Mouse (Mus musculus): ENCODE results near the gene Slc3a1. TPM values are rescaled to one million over a fixed set of nuclear protein-coding genes. Genes with fewer than 3 reads are reported as not detected.

Gene Slc3a1
- polyA plus RNA-seq, 1 experiment from 2014 or later = 0.16 TPM

DNA sequence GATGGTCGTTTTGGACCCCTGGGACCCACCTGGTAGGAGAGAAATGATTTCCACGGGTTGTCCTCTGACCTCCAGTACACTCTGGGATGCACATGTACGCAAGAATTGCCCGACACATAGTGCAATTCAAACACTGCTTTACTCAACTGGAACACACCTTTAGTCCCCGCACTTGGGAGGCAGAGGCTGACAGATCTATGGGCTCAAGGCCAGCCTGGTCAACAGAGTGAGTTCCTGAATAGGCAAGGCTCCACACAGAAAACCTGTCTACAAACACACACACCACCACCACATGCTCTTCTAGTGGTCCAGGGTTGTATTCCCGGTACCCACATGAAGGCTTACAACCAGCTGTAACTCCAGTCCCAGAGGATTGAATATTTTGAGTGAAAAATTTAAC, 3.0 kb upstream of the Slc3a1 start:
- Histone ChIP-seq H3K4me2 (ENCODE audit: low read depth, severe bottlenecking) (no peak overlapping the region), H3K27ac (replicated peaks; ENCODE audit: low read depth, low read length) (no peak overlapping the region), H3K36me3 (ENCODE audit: control insufficient read depth, insufficient read depth, low read length) (no peaks in the 10 kb centered on the region), H3K4me1 (ENCODE audit: control insufficient read depth, insufficient read depth, low read length) (no peaks in the 10 kb centered on the region), H3K9ac (ENCODE audit: low read length) (no peak overlapping the region), H3K4me3 (ENCODE audit: low read depth, low read length) (no peak overlapping the region), H3K9me3 (ENCODE audit: control insufficient read depth, low read length) (no peaks in the 10 kb centered on the region), H3K27me3 (ENCODE audit: control insufficient read depth, insufficient read depth, low read length) (no peaks in the 10 kb centered on the region)
- DNase-seq (ENCODE audit: low spot score) = no peak
- 92% methylated on average over 6 of the region's 6 CpGs for WGBS
- ATAC-seq (ENCODE audit: insufficient number of reproducible peaks, low FRiP score, low TSS enrichment, low read depth) = no peak

DNA sequence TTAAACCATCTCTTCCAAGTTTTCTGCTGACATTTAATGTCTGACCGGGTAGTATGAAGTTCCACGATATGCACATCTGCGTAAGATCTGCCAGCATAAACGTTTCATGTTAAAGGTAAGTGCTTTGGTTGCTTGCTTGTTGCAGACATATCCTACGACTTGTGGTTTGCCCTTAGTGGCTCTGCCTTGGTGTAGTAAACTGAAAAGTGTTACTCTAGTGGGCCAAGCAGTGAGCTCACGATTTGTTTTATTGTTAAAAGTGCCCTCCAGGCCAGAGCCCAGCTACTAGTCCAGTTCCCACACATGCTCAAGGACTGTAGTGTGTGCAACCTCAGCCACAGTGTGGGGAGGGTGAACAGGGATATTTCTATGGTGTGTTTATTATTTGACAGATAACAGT, 1.7 kb upstream of the Slc3a1 start:
- Histone ChIP-seq H3K4me3 (ENCODE audit: low read depth, low read length) (no peak overlapping the region), H3K27ac (replicated peaks; ENCODE audit: low read depth, low read length) (no peak overlapping the region), H3K4me1 (ENCODE audit: control insufficient read depth, insufficient read depth, low read length) (no peaks in the 10 kb centered on the region), H3K4me2 (ENCODE audit: low read depth, severe bottlenecking) (no peak overlapping the region), H3K9ac (ENCODE audit: low read length) (no peak overlapping the region), H3K36me3 (ENCODE audit: control insufficient read depth, insufficient read depth, low read length) (no peaks in the 10 kb centered on the region), H3K9me3 (ENCODE audit: control insufficient read depth, low read length) (no peaks in the 10 kb centered on the region), H3K27me3 (ENCODE audit: control insufficient read depth, insufficient read depth, low read length) (no peaks in the 10 kb centered on the region)
- 92% methylated on average over 6 of the region's 6 CpGs for WGBS
- DNase-seq (ENCODE audit: low spot score) (no peak), ATAC-seq (ENCODE audit: insufficient number of reproducible peaks, low FRiP score, low TSS enrichment, low read depth) (no peak)

DNA sequence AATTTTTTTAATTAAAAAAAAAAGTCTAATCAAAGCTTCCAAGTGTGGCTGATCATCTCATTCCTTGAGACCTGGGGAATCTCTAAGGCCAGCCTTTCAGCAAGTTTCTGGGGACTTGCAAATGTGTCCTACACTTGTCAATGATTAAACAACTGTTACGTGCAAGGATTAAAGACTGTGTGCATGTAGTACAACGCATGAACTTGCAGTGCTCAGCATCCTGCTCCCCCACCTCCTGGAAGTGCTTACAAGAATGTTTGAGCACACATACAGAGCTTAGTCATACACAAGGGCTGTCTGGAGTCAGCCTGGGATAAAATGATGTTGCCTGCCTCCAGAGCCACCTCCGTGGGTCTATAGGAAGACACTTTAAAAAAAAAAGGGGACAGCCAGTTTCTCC, 929 bp upstream of the Slc3a1 start:
- Histone ChIP-seq H3K4me3 (ENCODE audit: low read depth, low read length) (no peak overlapping the region), H3K9me3 (ENCODE audit: control insufficient read depth, low read length) (no peaks in the 10 kb centered on the region), H3K9ac (ENCODE audit: low read length) (no peak overlapping the region), H3K36me3 (ENCODE audit: control insufficient read depth, insufficient read depth, low read length) (no peaks in the 10 kb centered on the region), H3K4me1 (ENCODE audit: control insufficient read depth, insufficient read depth, low read length) (no peaks in the 10 kb centered on the region), H3K27me3 (ENCODE audit: control insufficient read depth, insufficient read depth, low read length) (no peaks in the 10 kb centered on the region), H3K27ac (replicated peaks; ENCODE audit: low read depth, low read length) (no peak overlapping the region), H3K4me2 (ENCODE audit: low read depth, severe bottlenecking) (no peak overlapping the region)
- ATAC-seq (ENCODE audit: insufficient number of reproducible peaks, low FRiP score, low TSS enrichment, low read depth) (no peak), DNase-seq (ENCODE audit: low spot score) (no peak)
- 85% methylated on average over 3 of the region's 3 CpGs for WGBS

DNA sequence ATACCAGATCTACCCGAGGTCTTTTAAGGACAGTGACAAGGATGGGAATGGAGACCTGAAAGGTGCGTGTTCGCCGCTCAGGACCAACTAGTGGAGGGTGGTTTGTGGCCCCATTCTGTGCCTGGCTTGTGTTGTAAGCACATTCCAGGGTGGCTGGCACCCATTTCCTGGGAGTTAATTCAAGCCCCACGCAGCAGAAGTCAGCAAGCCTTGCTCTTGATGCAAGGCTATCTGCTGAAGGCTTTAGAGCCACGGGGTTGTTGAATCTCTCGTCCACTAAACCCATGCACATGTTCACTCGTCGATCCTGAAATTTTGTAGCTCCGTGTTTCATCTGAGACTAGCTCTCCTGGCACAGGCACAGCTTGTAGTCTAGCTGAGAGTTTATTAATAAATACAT, 621 bp downstream of the Slc3a1 start:
- Histone ChIP-seq H3K4me2 (ENCODE audit: low read depth, severe bottlenecking) (no peak overlapping the region), H3K27me3 (ENCODE audit: control insufficient read depth, insufficient read depth, low read length) (no peaks in the 10 kb centered on the region), H3K4me3 (ENCODE audit: low read depth, low read length) (no peak overlapping the region), H3K9me3 (ENCODE audit: control insufficient read depth, low read length) (no peaks in the 10 kb centered on the region), H3K4me1 (ENCODE audit: control insufficient read depth, insufficient read depth, low read length) (no peaks in the 10 kb centered on the region), H3K27ac (replicated peaks; ENCODE audit: low read depth, low read length) (no peak overlapping the region), H3K36me3 (ENCODE audit: control insufficient read depth, insufficient read depth, low read length) (no peaks in the 10 kb centered on the region), H3K9ac (ENCODE audit: low read length) (no peak overlapping the region)
- ATAC-seq (ENCODE audit: insufficient number of reproducible peaks, low FRiP score, low TSS enrichment, low read depth) = no peak
- DNase-seq (ENCODE audit: low spot score) = no peak
- whole genome bisulfite sequencing = 92% methylated on average over 10 of the region's 10 CpGs

DNA sequence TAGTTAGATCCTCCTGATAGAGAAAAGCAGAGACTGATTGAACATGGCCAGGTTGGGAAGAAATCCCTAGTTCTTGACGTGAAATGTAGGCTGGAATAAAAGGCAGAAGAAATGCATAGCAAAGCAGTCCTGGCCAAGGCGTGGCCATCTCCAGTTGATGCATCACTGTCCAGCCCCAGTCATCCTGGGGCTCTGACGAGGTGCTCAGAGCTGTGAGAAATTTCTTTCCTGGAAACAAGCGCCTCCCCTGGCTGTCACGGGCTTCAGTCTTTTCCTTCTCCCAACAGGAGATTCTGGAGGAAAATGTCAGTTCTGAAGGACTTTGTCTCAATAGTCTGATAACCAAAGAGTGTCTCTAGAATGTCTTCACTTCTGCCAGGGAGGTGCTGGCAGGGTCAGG, 2.5 kb downstream of the Slc3a1 start:
- Histone ChIP-seq H3K4me3 (ENCODE audit: low read depth, low read length) (no peak overlapping the region), H3K4me1 (ENCODE audit: control insufficient read depth, insufficient read depth, low read length) (no peaks in the 10 kb centered on the region), H3K4me2 (ENCODE audit: low read depth, severe bottlenecking) (no peak overlapping the region), H3K36me3 (ENCODE audit: control insufficient read depth, insufficient read depth, low read length) (no peaks in the 10 kb centered on the region), H3K27ac (replicated peaks; ENCODE audit: low read depth, low read length) (no peak overlapping the region), H3K27me3 (ENCODE audit: control insufficient read depth, insufficient read depth, low read length) (no peaks in the 10 kb centered on the region), H3K9ac (ENCODE audit: low read length) (no peak overlapping the region), H3K9me3 (ENCODE audit: control insufficient read depth, low read length) (no peaks in the 10 kb centered on the region)
- ATAC-seq (ENCODE audit: insufficient number of reproducible peaks, low FRiP score, low TSS enrichment, low read depth) (no peak), DNase-seq (ENCODE audit: low spot score) (no peak)
- 75% methylated on average over 5 of the region's 5 CpGs for WGBS

DNA sequence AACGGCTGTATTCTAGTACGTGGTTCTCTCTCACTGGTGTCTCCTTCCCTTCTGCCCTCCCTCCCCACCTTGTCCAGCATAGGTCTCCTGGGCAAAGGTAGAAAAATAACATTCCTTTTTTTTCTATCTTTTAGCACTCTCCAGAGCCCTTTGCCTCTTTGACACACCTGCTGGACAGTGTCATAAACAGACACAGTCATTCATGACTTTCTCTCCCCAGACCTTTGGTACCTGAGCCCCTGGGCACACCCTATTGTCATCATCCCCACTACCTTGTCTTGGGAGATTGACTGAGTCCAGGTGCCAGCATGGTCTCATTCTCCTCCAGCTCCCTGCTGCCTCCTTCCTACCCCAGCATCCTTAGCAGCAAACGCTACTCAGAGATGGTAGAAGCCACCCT, 4.9 kb downstream of the Slc3a1 start:
- H3K4me2 ChIP-seq (ENCODE audit: low read depth, severe bottlenecking) = no peak overlapping the region
- no peaks in the 10 kb centered on the region for H3K36me3 ChIP-seq (ENCODE audit: control insufficient read depth, insufficient read depth, low read length)
- ATAC-seq (ENCODE audit: insufficient number of reproducible peaks, low FRiP score, low TSS enrichment, low read depth) = no peak
- no peak overlapping the region for H3K27ac ChIP-seq (replicated peaks; ENCODE audit: low read depth, low read length)
- no peaks in the 10 kb centered on the region for H3K9me3 ChIP-seq (ENCODE audit: control insufficient read depth, low read length)
- H3K4me1 ChIP-seq (ENCODE audit: control insufficient read depth, insufficient read depth, low read length) = no peaks in the 10 kb centered on the region
- 88% methylated on average over 3 of the region's 3 CpGs for WGBS
- no peak for DNase-seq (ENCODE audit: low spot score)
- H3K27me3 ChIP-seq (ENCODE audit: control insufficient read depth, insufficient read depth, low read length) = no peaks in the 10 kb centered on the region
- H3K9ac ChIP-seq (ENCODE audit: low read length) = no peak overlapping the region
- H3K4me3 ChIP-seq (ENCODE audit: low read depth, low read length) = no peak overlapping the region

DNA sequence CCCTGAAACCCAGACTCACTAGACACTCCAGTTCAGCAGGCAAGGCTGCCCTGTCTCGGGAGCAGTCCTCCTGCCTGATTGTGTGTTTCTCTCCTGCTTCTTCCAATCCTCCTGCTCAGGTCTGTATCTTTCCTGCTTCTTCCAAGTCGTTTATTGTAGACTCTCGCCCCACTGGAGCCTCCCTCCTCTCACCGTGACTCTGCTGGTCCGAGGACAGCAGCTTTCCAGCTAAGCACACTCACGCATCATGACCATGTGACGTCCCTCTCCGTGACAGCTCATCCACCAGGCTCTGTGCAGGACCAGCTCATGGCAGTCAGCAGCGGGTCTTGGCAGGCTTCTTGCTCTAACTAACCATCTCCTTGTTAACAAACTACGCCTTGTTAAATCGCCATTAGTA, 5.9 kb downstream of the Slc3a1 start:
- no peak for DNase-seq (ENCODE audit: low spot score)

DNA sequence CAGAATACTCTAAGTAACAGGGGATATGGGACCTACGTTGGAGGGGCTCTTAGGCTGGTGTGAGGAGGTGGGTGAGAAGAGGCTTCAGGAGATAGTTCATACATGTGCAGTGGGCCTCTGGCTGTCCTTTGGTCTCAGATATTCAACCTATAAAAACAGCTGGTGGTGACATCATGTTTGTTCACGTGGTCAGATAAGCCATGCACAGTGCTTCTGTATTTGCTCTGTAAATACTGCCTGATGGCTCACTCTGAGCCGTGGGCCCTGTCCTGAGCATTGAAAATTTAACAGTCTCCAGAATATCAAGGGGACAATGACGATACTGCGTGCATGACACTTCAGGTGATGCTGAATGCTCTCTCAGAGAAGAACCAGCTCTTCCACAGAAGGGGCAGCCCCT, 9.7 kb downstream of the Slc3a1 start:
- no peak overlapping the region for H3K27ac ChIP-seq (replicated peaks; ENCODE audit: low read depth, low read length)
- DNase-seq (ENCODE audit: low spot score) (no peak), ATAC-seq (ENCODE audit: insufficient number of reproducible peaks, low FRiP score, low TSS enrichment, low read depth) (no peak)
- no peaks in the 10 kb centered on the region for H3K4me1 ChIP-seq (ENCODE audit: control insufficient read depth, insufficient read depth, low read length)
- no peaks in the 10 kb centered on the region for H3K36me3 ChIP-seq (ENCODE audit: control insufficient read depth, insufficient read depth, low read length)
- H3K4me2 ChIP-seq (ENCODE audit: low read depth, severe bottlenecking) = no peak overlapping the region
- H3K27me3 ChIP-seq (ENCODE audit: control insufficient read depth, insufficient read depth, low read length) = no peaks in the 10 kb centered on the region
- no peaks in the 10 kb centered on the region for H3K9me3 ChIP-seq (ENCODE audit: control insufficient read depth, low read length)
- WGBS = 91% methylated on average over 5 of the region's 5 CpGs
- H3K4me3 ChIP-seq (ENCODE audit: low read depth, low read length) = no peak overlapping the region
- no peak overlapping the region for H3K9ac ChIP-seq (ENCODE audit: low read length)

More for the DNA sequence above, 5.9 kb downstream of the Slc3a1 start:
- WGBS = 67% methylated on average over 11 of the region's 11 CpGs
- Histone ChIP-seq H3K9ac (ENCODE audit: low read length) (no peak overlapping the region), H3K27ac (replicated peaks; ENCODE audit: low read depth, low read length) (no peak overlapping the region), H3K36me3 (ENCODE audit: control insufficient read depth, insufficient read depth, low read length) (no peaks in the 10 kb centered on the region), H3K4me3 (ENCODE audit: low read depth, low read length) (no peak overlapping the region), H3K9me3 (ENCODE audit: control insufficient read depth, low read length) (no peaks in the 10 kb centered on the region), H3K27me3 (ENCODE audit: control insufficient read depth, insufficient read depth, low read length) (no peaks in the 10 kb centered on the region), H3K4me1 (ENCODE audit: control insufficient read depth, insufficient read depth, low read length) (no peaks in the 10 kb centered on the region), H3K4me2 (ENCODE audit: low read depth, severe bottlenecking) (no peak overlapping the region)
- no peak for ATAC-seq (ENCODE audit: insufficient number of reproducible peaks, low FRiP score, low TSS enrichment, low read depth)

DNA sequence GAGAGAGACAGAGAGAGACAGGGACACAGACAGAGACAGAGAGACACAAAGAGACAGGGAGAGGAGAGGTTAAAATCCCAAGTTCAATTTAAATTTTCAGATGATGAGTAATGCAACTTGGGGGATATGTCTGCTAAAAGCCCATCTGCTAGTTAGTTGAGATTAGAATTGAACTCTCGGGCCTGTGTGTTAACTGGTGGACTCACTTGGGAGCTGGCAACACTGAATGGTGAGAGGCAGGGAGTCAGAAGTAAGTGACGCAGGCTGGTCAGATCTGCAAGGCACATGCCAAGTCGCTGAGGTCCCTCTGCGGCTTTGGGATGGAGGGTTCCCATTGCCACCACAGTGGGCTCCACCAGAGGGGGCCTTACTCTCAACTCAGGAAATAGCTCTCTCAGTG, 10.1 kb downstream of the Slc3a1 start:
- no peak for DNase-seq (ENCODE audit: low spot score)
- Histone ChIP-seq H3K27me3 (ENCODE audit: control insufficient read depth, insufficient read depth, low read length) (no peaks in the 10 kb centered on the region), H3K4me1 (ENCODE audit: control insufficient read depth, insufficient read depth, low read length) (no peaks in the 10 kb centered on the region), H3K27ac (replicated peaks; ENCODE audit: low read depth, low read length) (no peak overlapping the region), H3K4me2 (ENCODE audit: low read depth, severe bottlenecking) (no peak overlapping the region), H3K4me3 (ENCODE audit: low read depth, low read length) (no peak overlapping the region), H3K36me3 (ENCODE audit: control insufficient read depth, insufficient read depth, low read length) (no peaks in the 10 kb centered on the region), H3K9ac (ENCODE audit: low read length) (no peak overlapping the region), H3K9me3 (ENCODE audit: control insufficient read depth, low read length) (no peaks in the 10 kb centered on the region)
- ATAC-seq (ENCODE audit: insufficient number of reproducible peaks, low FRiP score, low TSS enrichment, low read depth) = no peak
- WGBS = 81% methylated on average over 4 of the region's 4 CpGs

Measured in limb, embryonic 11.5 days (tissue).